Mouse (Mus musculus) myocyte (in vitro differentiated cells): Measurements from ENCODE around the gene Rps10. TPM values are rescaled to one million over a fixed set of nuclear protein-coding genes. Genes with fewer than 3 reads are reported as not detected.

ENCODE experiments used
- H3K27me3 ChIP-seq: one replicate; pipeline ENCODE4 v1.6.1; 2011; ENCODE audit not compliant: control insufficient read depth, insufficient read depth, insufficient read length
- H3K36me3 ChIP-seq: one replicate; pipeline ENCODE4 v1.6.1; 2011; ENCODE audit not compliant: control insufficient read depth, insufficient read depth
- H3K4me2 ChIP-seq: one replicate; pipeline ENCODE4 v1.6.1; 2011; ENCODE audit warnings: low read depth, control low read depth
- H3K4me3 ChIP-seq: one replicate; pipeline ENCODE4 v1.5.1; 2011; ENCODE audit warnings: mild to moderate bottlenecking, control low read depth, moderate library complexity
- H3K79me2 ChIP-seq: one replicate; pipeline ENCODE4 v1.6.1; 2011; ENCODE audit not compliant: control insufficient read depth, insufficient read depth
- H3ac ChIP-seq: one replicate; pipeline ENCODE4 v1.6.1; 2011; ENCODE audit not compliant: control insufficient read depth, insufficient read length
- CEBPB ChIP-seq: IDR thresholded peaks from 2 replicates; pipeline ENCODE4 v1.6.1; 2011; ENCODE audit warnings: mild to moderate bottlenecking, moderate library complexity; ENCODE audit not compliant: poor library complexity, insufficient read depth, severe bottlenecking
- E2F4 ChIP-seq: IDR thresholded peaks from one replicate; pipeline ENCODE4 v1.6.1; 2011; ENCODE audit warnings: mild to moderate bottlenecking, control low read depth, moderate library complexity; ENCODE audit not compliant: insufficient read depth
- MAX ChIP-seq: IDR thresholded peaks from one replicate; pipeline ENCODE4 v1.6.1; 2011; ENCODE audit warnings: low read depth, mild to moderate bottlenecking, control low read depth
- MYOD1 ChIP-seq, 3 experiments: IDR thresholded peaks; one replicate each; pipeline ENCODE4 v1.6.1; 2011; ENCODE audit warnings: control low read depth in 2 of 3, low read depth in 2 of 3, mild to moderate bottlenecking in 2 of 3, moderate library complexity in 1 of 3; ENCODE audit not compliant: insufficient read length in 2 of 3, control insufficient read depth in 1 of 3
- MYOG ChIP-seq, 3 experiments: IDR thresholded peaks; one replicate each; pipeline ENCODE4 v1.6.1; 2011; ENCODE audit warnings: control low read depth in 2 of 3, low read depth in 2 of 3, mild to moderate bottlenecking in 2 of 3; ENCODE audit not compliant: insufficient read length in 2 of 3, control insufficient read depth in 1 of 3, insufficient read depth in 1 of 3
- POLR2A ChIP-seq: IDR thresholded peaks from one replicate; pipeline ENCODE4 v1.6.1; 2011; ENCODE audit warnings: low read depth, mild to moderate bottlenecking, control low read depth, moderate library complexity; ENCODE audit not compliant: insufficient read length
- POLR2AphosphoS2 ChIP-seq: IDR thresholded peaks from one replicate; pipeline ENCODE4 v1.6.1; 2011; ENCODE audit warnings: low read depth, control low read depth; ENCODE audit not compliant: insufficient read length
- REST ChIP-seq: IDR thresholded peaks from one replicate; pipeline ENCODE4 v1.6.1; 2011; ENCODE audit warnings: mild to moderate bottlenecking, control low read depth, moderate library complexity; ENCODE audit not compliant: insufficient read depth, insufficient read length
- SRF ChIP-seq: IDR thresholded peaks from one replicate; pipeline ENCODE4 v1.6.1; 2011; ENCODE audit warnings: low read depth; ENCODE audit not compliant: control insufficient read depth, insufficient read length
- TCF12 ChIP-seq: IDR thresholded peaks from one replicate; pipeline ENCODE4 v1.6.1; 2011; ENCODE audit warnings: mild to moderate bottlenecking, control low read depth; ENCODE audit not compliant: poor library complexity, insufficient read depth, severe bottlenecking
- TCF3 ChIP-seq: IDR thresholded peaks from one replicate; pipeline ENCODE4 v1.6.1; 2011; ENCODE audit warnings: low read depth, control low read depth; ENCODE audit not compliant: insufficient read length
- USF1 ChIP-seq: IDR thresholded peaks from one replicate; pipeline ENCODE4 v1.6.1; 2011; ENCODE audit warnings: low read depth, mild to moderate bottlenecking, control low read depth, moderate library complexity
- polyA plus RNA-seq: library from polyadenylated mRNA; unstranded; fragments of >200 nt; fragmentation: generic; extraction: Trizol; gene quantifications from one replicate; pipeline ENCODE4 v1.2.1, GENCODE M21; 2012; ENCODE audit warnings: missing spikeins

The Rps10 gene
- polyA plus RNA-seq, 1 experiment, result 3,606 TPM

DNA sequence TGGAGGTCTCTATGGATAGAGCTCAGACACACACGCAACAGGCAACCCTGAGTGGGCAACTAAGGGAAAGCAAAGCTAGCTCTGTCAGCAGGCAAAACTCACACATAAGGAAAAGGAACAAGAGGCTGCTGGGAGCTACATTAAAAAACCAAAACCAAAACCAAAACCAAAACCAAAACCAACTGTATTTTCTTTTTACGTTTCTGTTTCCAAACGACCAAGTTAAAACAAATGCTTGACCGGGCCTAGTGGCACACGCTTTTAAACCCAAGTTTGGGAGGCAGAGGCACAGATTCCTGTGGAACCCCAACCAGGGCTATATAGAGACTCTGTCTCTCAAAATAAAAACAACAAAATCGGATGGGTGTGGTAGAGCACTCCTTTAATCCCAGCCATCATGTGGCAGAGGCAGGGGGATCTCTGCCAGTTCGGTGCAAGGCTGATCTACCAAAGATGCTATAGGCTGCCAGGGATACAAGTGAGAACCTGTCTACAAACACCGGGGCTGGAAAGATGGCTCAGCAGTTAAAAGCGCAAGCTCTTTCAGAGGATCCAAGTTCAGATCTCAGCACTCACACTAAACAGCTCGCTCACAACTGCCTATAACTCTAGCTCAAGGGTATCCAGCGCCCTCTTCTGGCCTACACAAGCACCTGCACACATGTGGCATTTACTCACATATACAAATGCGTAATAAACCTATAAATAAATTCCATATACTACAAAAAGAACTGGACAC lies 44.5 kb downstream of the Rps10 start:
- Histone ChIP-seq H3K79me2 (peaks cover 18% of the 10 kb centered on the region), H3K4me2 (no peak overlapping the region), H3K36me3 (peaks cover 6% of the 10 kb centered on the region), H3K27me3 (no peaks in the 10 kb centered on the region), H3ac (no peak overlapping the region), H3K4me3 (no peak overlapping the region)
- TF ChIP-seq TCF3 (no peak), SRF (no peak), CEBPB (no peak), MAX (no peak), USF1 (no peak), MYOG (IDR thresholded peaks at IDR 0.05; ENCODE audit: control insufficient read depth in 1 of 3, insufficient read depth in 1 of 3, insufficient read length in 2 of 3, low read depth in 2 of 3) (no peak), TCF12 (no peak), POLR2A (no peak), MYOD1 (IDR thresholded peaks at IDR 0.05; ENCODE audit: control insufficient read depth in 1 of 3, insufficient read length in 2 of 3, low read depth in 2 of 3) (no peak), POLR2AphosphoS2 (no peak), REST (no peak), E2F4 (no peak)

DNA sequence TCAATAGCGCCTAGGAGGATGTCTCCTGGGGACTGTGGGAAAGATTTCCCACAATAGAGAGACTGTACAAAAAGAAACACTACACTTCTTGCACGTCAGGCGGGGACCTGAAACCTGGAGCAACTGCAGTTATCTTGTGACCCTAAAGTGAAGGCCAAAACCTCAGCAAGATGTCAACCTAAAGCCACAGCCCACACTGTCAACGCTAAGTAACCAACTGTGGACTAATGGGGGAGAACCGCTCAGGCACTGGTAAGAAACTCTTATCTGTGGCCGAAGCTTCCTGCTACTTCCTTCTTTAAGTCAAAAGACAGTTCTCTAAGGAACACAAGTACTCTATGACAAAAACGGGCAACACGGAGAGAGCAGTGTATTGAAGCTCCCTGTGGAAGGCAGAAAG lies 48.2 kb downstream of the Rps10 start:
- Histone ChIP-seq H3K36me3 (no peaks in the 10 kb centered on the region), H3K4me2 (no peak overlapping the region), H3K27me3 (no peaks in the 10 kb centered on the region), H3ac (no peak overlapping the region), H3K79me2 (peaks cover 22% of the 10 kb centered on the region), H3K4me3 (no peak overlapping the region)
- no peak for TF ChIP-seq E2F4
- TF ChIP-seq USF1, result no peak
- TF ChIP-seq CEBPB, result no peak
- no peak for TF ChIP-seq TCF3
- TF ChIP-seq MYOG (IDR thresholded peaks at IDR 0.05; ENCODE audit: control insufficient read depth in 1 of 3, insufficient read depth in 1 of 3, insufficient read length in 2 of 3, low read depth in 2 of 3), result no peak
- no peak for TF ChIP-seq MYOD1 (IDR thresholded peaks at IDR 0.05; ENCODE audit: control insufficient read depth in 1 of 3, insufficient read length in 2 of 3, low read depth in 2 of 3)
- TF ChIP-seq SRF, result no peak
- no peak for TF ChIP-seq REST
- TF ChIP-seq TCF12, result no peak
- TF ChIP-seq MAX, result no peak
- no peak for TF ChIP-seq POLR2AphosphoS2
- no peak for TF ChIP-seq POLR2A

DNA sequence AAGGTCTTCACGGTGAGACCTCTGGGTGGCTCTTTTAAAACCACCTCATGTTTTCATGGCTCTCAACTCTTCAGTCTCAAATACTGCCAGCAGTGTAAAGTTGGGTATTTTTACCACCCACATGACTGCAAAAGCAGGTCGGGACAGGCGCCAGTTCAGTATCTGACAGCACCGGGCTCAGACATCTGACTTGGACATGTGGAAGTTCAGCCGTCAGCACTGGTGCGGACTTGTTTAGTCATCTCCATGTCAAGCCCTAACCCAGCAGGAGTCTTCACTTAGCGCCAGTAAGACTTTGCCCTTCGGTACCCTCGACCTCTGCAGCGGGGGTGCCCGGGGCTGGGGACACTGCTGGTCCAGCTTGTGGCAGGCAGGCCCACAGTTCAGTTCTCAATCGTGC lies 49.2 kb downstream of the Rps10 start:
- Histone ChIP-seq H3K4me3 (no peak overlapping the region), H3ac (no peak overlapping the region), H3K4me2 (no peak overlapping the region), H3K27me3 (no peaks in the 10 kb centered on the region), H3K79me2 (peaks cover 15% of the 10 kb centered on the region), H3K36me3 (no peaks in the 10 kb centered on the region)
- TF ChIP-seq POLR2AphosphoS2, result no peak
- no peak for TF ChIP-seq MYOD1 (IDR thresholded peaks at IDR 0.05; ENCODE audit: control insufficient read depth in 1 of 3, insufficient read length in 2 of 3, low read depth in 2 of 3)
- TF ChIP-seq SRF, result no peak
- no peak for TF ChIP-seq USF1
- no peak for TF ChIP-seq MYOG (IDR thresholded peaks at IDR 0.05; ENCODE audit: control insufficient read depth in 1 of 3, insufficient read depth in 1 of 3, insufficient read length in 2 of 3, low read depth in 2 of 3)
- TF ChIP-seq CEBPB, result no peak
- TF ChIP-seq REST, result no peak
- TF ChIP-seq TCF3, result no peak
- TF ChIP-seq TCF12, result no peak
- no peak for TF ChIP-seq POLR2A
- TF ChIP-seq E2F4, result no peak
- TF ChIP-seq MAX, result no peak

DNA sequence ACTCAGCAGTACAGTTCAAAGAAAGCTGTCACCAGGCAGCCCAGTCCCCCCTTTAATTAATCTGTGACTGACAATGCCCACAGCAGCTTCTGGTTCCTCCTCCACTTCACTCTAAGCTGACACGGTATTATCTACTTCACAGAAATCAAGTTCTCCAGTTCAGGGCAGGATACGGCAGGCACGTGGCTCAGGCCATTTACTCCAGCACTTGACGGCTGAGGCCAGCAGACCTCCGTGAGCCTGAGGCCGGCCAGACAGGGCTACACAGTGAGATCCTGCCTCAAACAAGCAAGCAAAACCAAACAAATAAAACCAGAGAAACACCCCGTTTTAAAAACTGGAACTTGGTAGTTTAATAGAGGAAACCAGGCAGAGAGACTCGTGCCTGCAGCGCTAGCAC lies 49.8 kb downstream of the Rps10 start:
- TF ChIP-seq MYOG (IDR thresholded peaks at IDR 0.05; ENCODE audit: control insufficient read depth in 1 of 3, insufficient read depth in 1 of 3, insufficient read length in 2 of 3, low read depth in 2 of 3), result no peak
- Histone ChIP-seq H3K27me3 (no peaks in the 10 kb centered on the region), H3K4me2 (no peak overlapping the region), H3K4me3 (no peak overlapping the region), H3K79me2 (peaks cover 15% of the 10 kb centered on the region), H3K36me3 (no peaks in the 10 kb centered on the region), H3ac (no peak overlapping the region)
